Mouse (Mus musculus) liver, embryonic 14.5 days (tissue): ENCODE data around the gene Ssxa1. TPM values are rescaled to one million over a fixed set of nuclear protein-coding genes. Genes with fewer than 3 reads are reported as not detected.

Experiments
- polyA plus RNA-seq, 2 experiments: library from polyadenylated mRNA; depleted of rRNA in 1 of 2; stranded (reverse) in 1 of 2; unstranded in 1 of 2; fragments of >200 nt; fragmentation: Nextera tagmentation in 1 of 2; extraction: Ambion mirVana in 1 of 2; gene quantifications; 2 replicates each; pipeline versions ENCODE4 v1.2.1 to v1.2.3; 2012 to 2014

Ssxa1 gene
- polyA plus RNA-seq, 2 experiments = not detected

Other genes starting within 250 kb of the Ssxa1 start
- 1.6 and 1.7 TPM in 2 replicates for gene Timp1, start 245.7 kb upstream of the Ssxa1 start, polyA plus RNA-seq (2012; rRNA removed)
- 2.0 and 2.8 TPM in 2 replicates for gene Timp1, start 245.7 kb upstream of the Ssxa1 start, polyA plus RNA-seq (2014; fragmentation: Nextera tagmentation; extraction: Ambion mirVana)
- gene Syn1, start 194.8 kb upstream of the Ssxa1 start, polyA plus RNA-seq (2012; rRNA removed) = 0.02 and 0.08 TPM in 2 replicates
- gene Syn1, start 194.8 kb upstream of the Ssxa1 start, polyA plus RNA-seq (2014; fragmentation: Nextera tagmentation; extraction: Ambion mirVana) = 0.05 and 0.06 TPM in 2 replicates
- 16.9 and 19.9 TPM in 2 replicates for gene Cfp, start 184.3 kb upstream of the Ssxa1 start, polyA plus RNA-seq (2012; rRNA removed)
- 20.6 and 22.7 TPM in 2 replicates for gene Cfp, start 184.3 kb upstream of the Ssxa1 start, polyA plus RNA-seq (2014; fragmentation: Nextera tagmentation; extraction: Ambion mirVana)
- 1.9 and 2.3 TPM in 2 replicates for gene Elk1, start 165.2 kb upstream of the Ssxa1 start, polyA plus RNA-seq (2012; rRNA removed)
- gene Elk1, start 165.2 kb upstream of the Ssxa1 start, polyA plus RNA-seq (2014; fragmentation: Nextera tagmentation; extraction: Ambion mirVana) = 0.87 and 1.0 TPM in 2 replicates
- 12.3 and 13.9 TPM in 2 replicates for gene Uxt, start 153.8 kb upstream of the Ssxa1 start, polyA plus RNA-seq (2012; rRNA removed)
- gene Uxt, start 153.8 kb upstream of the Ssxa1 start, polyA plus RNA-seq (2014; fragmentation: Nextera tagmentation; extraction: Ambion mirVana) = 46.6 and 46.7 TPM in 2 replicates
- gene Zfp182, start 53.5 kb upstream of the Ssxa1 start, polyA plus RNA-seq (2012; rRNA removed) = 0.79 and 1.6 TPM in 2 replicates
- gene Zfp182, start 53.5 kb upstream of the Ssxa1 start, polyA plus RNA-seq (2014; fragmentation: Nextera tagmentation; extraction: Ambion mirVana) = 1.8 and 2.0 TPM in 2 replicates
- not detected in 2 replicates for gene Spaca5, start 47.4 kb upstream of the Ssxa1 start, polyA plus RNA-seq (2012; rRNA removed)
- not detected in 2 replicates for gene Spaca5, start 47.4 kb upstream of the Ssxa1 start, polyA plus RNA-seq (2014; fragmentation: Nextera tagmentation; extraction: Ambion mirVana)
- gene Zfp300, start 26.3 kb upstream of the Ssxa1 start, polyA plus RNA-seq (2012; rRNA removed) = 0.01 and 0.02 TPM in 2 replicates
- gene Zfp300, start 26.3 kb upstream of the Ssxa1 start, polyA plus RNA-seq (2014; fragmentation: Nextera tagmentation; extraction: Ambion mirVana) = 0.05 and 0.14 TPM in 2 replicates
- gene Gm21876, start 59.8 kb downstream of the Ssxa1 start, polyA plus RNA-seq (2012; rRNA removed) = not detected in 2 replicates
- gene Gm21876, start 59.8 kb downstream of the Ssxa1 start, polyA plus RNA-seq (2014; fragmentation: Nextera tagmentation; extraction: Ambion mirVana) = not detected in 2 replicates